Mouse (Mus musculus) urinary bladder, postnatal 14 days (tissue): ENCODE results near the gene Kcnh4.

Source experiments
- DNase-seq: peaks from one replicate; pipeline ENCODE4 v3.0.0; 2021; ENCODE audit warnings: low spot score

Kcnh4 gene

GRCm38 (mm10) chr11:100709201-100709810, 50.4 kb downstream of the Kcnh4 start:
- DNase-seq: no peak

GRCm38 (mm10) chr11:100705095-100705747, 54.5 kb downstream of the Kcnh4 start:
- no peak for DNase-seq

- no peak for DNase-seq
Observed at GRCm38 (mm10) chr11:100703851-100704531, 55.8 kb downstream of the Kcnh4 start, which contains the start of gene Dhx58. Gene Dhx58, minus strand, starts transcription at chr11:100704271.

- no peak for DNase-seq
Observed at GRCm38 (mm10) chr11:100703366-100703765, 56.4 kb downstream of the Kcnh4 start.

DNA sequence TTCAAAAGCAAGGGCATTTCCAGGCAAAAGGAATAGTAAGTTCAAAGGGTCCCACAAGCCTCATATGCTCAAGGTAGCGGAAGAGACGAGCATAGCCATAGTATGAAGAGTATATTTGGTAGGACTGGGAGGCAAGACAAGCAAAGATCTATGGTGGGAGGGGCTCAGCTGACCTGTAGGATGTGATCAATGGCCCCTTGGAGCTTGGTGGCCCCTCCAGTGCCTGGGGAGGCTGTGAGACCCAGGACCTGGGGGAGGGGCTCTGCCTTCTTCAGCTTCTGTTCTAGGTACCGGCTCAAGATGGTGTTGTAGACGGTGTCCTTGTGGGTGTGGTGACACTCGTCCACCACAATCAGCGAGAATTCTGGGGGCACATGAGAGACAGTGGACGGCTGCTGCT, 56.8 kb downstream of the Kcnh4 start:
- no peak for DNase-seq

DNA sequence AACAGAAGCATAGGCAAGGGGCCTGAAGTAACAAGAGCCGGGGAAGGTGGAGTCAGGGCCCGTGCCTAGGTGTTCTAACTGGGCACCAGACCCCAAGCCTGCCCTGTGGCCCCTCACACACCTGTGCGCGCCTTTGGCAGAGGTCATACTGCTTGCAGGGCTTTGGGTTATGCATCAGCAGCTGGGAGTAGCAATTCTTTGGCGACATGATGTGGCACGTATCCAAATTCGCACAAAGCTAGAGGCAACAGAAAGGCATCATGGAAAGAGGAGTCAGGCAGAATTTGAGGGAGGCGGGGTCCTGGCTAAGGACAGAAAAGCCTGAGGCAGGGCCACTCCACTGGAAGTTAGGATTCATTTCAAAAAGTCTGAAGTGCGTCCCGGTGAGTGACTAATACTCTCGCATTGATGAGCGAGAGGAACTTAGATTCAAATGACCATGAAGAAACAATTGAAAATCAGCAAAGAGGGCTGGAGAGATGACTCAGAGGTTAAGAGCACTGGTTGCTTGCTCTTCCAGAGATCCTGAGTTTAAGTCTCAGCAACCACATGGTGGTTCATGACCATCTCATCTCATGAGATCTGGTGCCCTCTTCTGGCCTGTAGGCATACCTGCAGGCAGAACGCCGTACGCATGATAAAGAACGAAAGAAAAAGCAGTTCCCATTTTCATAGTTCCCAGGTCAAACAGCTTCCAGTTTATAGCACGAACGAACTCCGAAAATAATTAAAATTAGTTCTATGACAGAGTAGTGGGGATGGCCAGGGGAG, 57.5 kb downstream of the Kcnh4 start:
- peak; percentile 70 for DNase-seq

DNA sequence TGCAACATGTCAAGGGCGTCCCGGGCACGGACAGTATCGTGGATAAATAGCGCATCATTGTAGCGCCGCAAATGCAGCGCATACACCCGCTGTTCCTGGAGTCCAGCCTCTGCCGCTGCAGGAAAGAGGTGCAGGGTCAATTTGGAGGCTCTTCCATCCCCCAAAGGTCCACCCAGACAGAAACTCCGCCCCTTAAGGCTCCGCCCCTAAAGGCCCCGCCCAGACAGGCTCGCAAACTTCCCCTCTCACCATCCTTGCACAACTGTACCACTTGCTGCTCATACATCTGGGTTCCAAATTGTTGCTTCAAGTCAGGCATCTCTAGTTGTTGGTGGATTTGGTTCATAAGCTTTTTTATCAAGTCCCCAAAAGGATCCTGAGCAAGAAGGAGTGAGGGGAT, 58.4 kb downstream of the Kcnh4 start:
- peak; percentile 59 for DNase-seq

DNA sequence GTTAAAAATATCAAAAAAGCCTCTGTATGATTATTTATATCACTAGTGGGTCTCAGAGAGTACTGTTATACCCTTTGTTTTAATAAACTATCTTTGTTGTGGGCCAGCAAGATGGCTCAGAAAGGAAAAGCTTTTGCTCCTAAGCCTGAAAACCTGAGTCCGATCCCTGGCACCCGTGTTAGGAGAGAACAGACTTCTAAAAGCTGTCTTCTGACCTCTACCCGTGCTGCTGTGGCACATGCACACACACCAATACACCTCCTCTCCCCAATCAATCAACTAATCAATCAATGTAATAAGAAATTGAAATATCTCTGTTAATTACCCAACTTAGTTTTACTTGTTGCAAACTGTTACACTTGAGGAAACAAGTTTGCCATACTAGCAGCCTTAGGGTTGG, 59.0 kb downstream of the Kcnh4 start:
- no peak for DNase-seq

DNA sequence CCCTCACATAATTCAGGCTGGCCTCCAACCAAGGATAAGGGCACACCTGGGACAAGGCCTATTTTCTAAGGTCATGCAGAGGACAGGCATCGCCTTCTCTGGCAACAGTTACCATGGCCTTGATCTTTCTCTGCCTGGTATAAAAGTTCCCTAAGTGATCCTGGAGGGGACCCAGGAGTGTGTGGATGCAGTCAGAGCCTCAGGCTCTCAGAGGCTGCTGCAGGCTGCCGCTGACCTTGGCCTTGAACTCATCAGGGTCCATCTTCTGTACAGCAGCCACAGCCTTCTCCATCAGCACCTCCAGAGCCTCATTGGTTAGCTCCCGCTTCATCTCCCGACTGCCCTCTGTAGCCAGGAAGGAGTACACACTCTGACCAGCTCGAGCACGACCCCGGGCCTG, 61.8 kb downstream of the Kcnh4 start:
- DNase-seq: no peak

GRCm38 (mm10) chr11:100694926-100695325, 64.8 kb downstream of the Kcnh4 start:
- peak; percentile 71 for DNase-seq

- no peak for DNase-seq
Observed at GRCm38 (mm10) chr11:100693154-100693553, 66.6 kb downstream of the Kcnh4 start.

DNA sequence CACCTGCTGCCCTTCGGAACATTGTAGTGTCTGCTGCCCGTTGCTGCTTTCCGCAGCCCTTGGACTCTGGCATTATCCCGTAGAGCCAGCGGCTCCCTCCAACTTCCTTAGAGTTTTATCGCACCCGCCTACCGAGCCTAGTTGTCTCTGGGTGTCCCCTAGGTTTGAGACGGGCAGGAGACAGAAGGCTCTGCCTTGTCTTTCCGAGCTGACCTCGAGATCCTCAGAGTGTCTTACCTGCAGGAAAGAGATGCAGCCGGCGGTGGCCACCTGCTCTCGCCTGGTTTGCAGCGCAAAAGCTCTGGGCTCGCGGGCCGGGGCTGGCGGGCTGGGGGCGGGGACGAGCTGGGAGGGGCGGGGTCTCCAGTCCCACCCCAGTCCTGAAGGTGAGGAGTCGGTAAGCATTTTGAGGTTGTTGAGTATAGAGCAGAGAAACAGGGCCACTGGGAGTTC, 67.6 kb downstream of the Kcnh4 start, which contains the start of gene Zfp385c:
Gene Zfp385c (minus strand): TSS at position 292 of the 453 bp plus-strand sequence.
- DNase-seq: no peak

DNA sequence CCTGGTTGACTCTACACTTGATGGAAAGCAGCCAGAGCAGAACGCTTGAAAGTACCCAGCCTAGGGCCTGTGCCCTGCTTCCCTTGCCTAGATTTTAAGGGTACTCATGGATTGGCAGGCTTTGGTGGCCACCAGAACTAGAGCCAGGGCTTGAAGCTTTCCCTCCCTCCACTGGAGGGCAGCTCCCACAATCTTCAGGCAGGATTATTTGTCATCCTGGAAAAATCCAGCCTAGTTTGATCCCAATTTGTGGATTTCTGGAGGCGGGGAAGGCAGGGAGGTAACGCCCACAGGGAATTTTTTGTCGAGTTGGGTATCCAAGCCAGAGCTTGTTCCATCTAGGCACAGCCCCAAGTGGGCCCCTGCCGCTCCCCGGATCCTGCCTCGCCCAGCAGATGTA, 69.4 kb downstream of the Kcnh4 start:
- no peak for DNase-seq
